Mouse (Mus musculus) urinary bladder, adult 2 months (tissue): ENCODE data around the gene Olfr1316. TPM values are rescaled to one million over a fixed set of nuclear protein-coding genes. Genes with fewer than 3 reads are reported as not detected.

Experiments used
- DNase-seq: peaks from one replicate; pipeline ENCODE4 v3.0.0; 2022; ENCODE audit warnings: low spot score
- polyA plus RNA-seq: library from polyadenylated mRNA; depleted of rRNA; stranded (reverse); fragments of >200 nt; gene quantifications from 2 replicates; pipeline ENCODE4 v1.2.3, GENCODE M21; 2012; rRNA removed

Olfr1316 gene
- polyA plus RNA-seq: not detected in 2 replicates

DNA sequence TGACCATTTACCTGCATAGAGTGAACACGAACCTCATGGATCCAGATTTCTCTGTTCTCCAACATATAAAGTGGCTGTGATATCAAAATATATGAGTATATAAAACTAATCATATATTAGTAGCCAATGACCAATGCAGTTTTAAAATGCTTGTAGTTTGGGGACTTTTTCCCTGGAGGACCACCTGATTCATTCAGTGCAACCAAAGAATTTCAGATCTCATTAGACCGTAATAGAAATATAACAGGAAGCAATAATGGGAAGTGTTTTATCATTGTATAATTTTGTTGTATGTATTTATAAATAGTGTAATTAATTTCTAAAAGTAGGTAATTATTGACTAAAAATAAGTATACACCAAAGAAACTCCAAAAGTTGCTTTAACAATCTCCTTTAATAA lies at the start of gene Olfr1316:
TSS of gene Olfr1316 (minus strand) at position 101 of the 400 bp plus-strand sequence.
- DNase-seq: no peak

DNA sequence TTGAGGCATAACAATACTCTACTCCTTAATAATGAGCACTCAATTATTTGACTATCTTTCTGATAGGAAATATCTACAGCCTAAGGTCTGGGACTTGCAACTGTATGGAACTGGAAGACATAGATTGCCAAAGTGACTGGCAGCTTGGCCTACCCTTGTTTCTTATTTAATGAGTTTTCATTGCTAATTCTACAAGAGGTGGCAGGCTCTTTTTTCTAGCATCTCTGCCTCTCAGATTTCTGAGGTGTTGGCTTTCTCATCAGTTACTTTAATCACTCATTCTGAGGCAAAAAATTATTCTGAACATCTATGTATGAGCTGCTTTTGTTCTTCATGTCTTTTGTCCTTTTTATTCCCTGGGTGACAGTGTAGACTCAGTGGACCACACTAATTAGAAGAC lies 19.1 kb upstream of the Olfr1316 start, which contains the start of gene Olfr1318:
TSS of gene Olfr1318 (plus strand) at position 301 of the 400 bp plus-strand sequence.
- no peak for DNase-seq

DNA sequence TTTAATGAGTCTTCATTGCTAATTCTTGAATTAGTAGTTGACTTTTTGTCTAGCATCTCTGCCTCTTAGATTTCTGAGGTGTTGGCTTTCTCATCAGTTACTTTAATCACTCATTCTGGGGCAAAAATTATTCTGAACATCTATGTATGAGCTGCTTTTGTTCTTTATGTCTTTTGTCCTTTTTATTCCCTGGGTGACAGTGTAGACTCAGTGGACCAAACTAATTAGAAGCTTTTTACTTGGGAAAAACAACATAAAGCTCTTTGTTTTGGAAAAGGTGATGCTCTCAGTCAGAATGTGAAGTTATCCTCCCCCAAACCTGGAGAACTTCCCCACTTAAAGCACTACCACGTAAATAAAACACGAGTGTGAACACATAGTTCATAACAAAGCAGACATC lies 5.3 kb upstream of the Olfr1316 start, which contains the start of gene Olfr1317:
TSS of gene Olfr1317 (plus strand) at position 301 of the 400 bp plus-strand sequence.
- DNase-seq: no peak

DNA sequence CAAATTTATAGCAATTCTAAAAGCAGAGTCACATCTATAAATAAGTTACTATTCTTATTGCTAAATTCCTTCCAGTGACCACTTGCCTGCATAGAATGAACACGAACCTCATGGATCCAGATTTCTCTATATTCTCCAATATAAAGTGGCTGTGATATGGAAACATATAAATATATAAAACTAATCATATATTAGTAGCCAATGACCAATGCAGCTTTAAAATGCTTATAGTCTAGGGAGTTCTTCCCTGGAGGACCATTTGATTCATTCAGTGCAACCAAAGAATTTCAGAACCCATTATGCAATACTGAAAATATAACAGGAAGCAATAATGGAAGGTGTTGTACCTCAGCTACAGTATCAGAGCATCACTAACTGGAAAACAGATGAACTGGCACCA lies 19.4 kb downstream of the Olfr1316 start, which contains the start of gene Olfr1315-ps1:
TSS of gene Olfr1315-ps1 (minus strand) at position 101 of the 400 bp plus-strand sequence.
- DNase-seq: no peak

DNA sequence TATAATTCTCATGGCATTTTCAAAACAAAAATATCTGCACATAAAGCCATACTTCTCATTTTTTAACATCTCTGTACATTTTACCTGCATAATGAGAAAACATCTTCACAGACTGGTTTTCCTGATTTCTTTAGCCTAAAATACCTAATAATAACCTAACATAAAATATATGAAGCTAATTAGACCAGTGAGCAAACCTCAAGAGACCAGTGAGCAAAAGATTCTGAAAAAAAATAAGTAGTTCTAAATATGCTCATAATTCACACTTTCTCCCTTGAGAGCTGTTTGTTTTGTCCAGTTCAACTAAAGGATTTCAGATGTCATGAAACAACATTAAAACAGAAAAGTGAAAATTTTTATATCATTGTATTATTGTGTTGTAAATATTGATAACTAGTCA lies 38.1 kb downstream of the Olfr1316 start, which contains the start of gene Olfr1314:
TSS of gene Olfr1314 (minus strand) at position 101 of the 400 bp plus-strand sequence.
- DNase-seq: no peak

DNA sequence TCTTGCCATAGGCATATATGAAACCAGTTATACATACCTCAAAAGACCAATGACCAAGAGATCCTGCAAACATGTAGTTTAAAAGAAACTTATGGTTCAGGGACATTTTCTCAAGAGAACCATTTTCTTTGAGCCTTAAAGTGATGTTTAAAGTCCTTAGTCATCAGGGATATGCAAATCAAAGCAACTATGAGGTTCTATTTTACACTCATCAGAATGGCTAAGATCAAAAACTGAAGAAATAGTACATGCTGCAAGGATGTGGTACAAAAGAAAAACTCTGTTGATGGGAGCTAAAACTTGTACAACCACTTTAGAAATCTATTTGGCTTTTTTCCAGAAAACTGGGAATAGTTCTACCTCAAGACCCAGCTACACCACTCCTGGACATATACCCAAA lies 57.0 kb downstream of the Olfr1316 start, which contains the start of gene Olfr1313:
TSS of gene Olfr1313 (minus strand) at position 101 of the 400 bp plus-strand sequence.
- no peak for DNase-seq

Other genes with a start within 250 kb of the Olfr1316 start
- not detected in 2 replicates for gene Olfr1306, start 218.7 kb downstream of the Olfr1316 start, polyA plus RNA-seq
- not detected in 2 replicates for gene Olfr1307, start 185.5 kb downstream of the Olfr1316 start, polyA plus RNA-seq
- gene Olfr1308, start 170.0 kb downstream of the Olfr1316 start, polyA plus RNA-seq: not detected in 2 replicates
- not detected in 2 replicates for gene Olfr1309, start 144.7 kb downstream of the Olfr1316 start, polyA plus RNA-seq
- gene Olfr1310, start 122.3 kb downstream of the Olfr1316 start, polyA plus RNA-seq: not detected in 2 replicates
- gene Olfr1311, start 110.6 kb downstream of the Olfr1316 start, polyA plus RNA-seq: not detected in 2 replicates
- not detected in 2 replicates for gene Olfr1312, start 84.7 kb downstream of the Olfr1316 start, polyA plus RNA-seq
- not detected in 2 replicates for gene Olfr1313, start 57.1 kb downstream of the Olfr1316 start, polyA plus RNA-seq
- 0.08 TPM in 1 of 2 replicates, not detected in the other for gene Olfr1314, start 38.2 kb downstream of the Olfr1316 start, polyA plus RNA-seq
- gene Olfr1315-ps1, start 19.5 kb downstream of the Olfr1316 start, polyA plus RNA-seq: not detected in 2 replicates
- not detected in 2 replicates for gene Olfr1317, start 5.4 kb upstream of the Olfr1316 start, polyA plus RNA-seq
- gene Olfr1318, start 19.2 kb upstream of the Olfr1316 start, polyA plus RNA-seq: not detected in 2 replicates
- 49.2 and 51.3 TPM in 2 replicates for gene Lpcat4, start 104.5 kb upstream of the Olfr1316 start, polyA plus RNA-seq
- not detected in 2 replicates for gene Nutm1, start 124.3 kb upstream of the Olfr1316 start, polyA plus RNA-seq
- 101 and 145 TPM in 2 replicates for gene Nop10, start 126.9 kb upstream of the Olfr1316 start, polyA plus RNA-seq
- gene Slc12a6, start 130.8 kb upstream of the Olfr1316 start, polyA plus RNA-seq: 80.4 and 84.2 TPM in 2 replicates
- 0.03 and 0.06 TPM in 2 replicates for gene Gm21985, start 131.3 kb upstream of the Olfr1316 start, polyA plus RNA-seq
- 89.9 and 92.4 TPM in 2 replicates for gene Emc4, start 233.1 kb upstream of the Olfr1316 start, polyA plus RNA-seq
- 10.6 and 12.8 TPM in 2 replicates for gene Katnbl1, start 244.2 kb upstream of the Olfr1316 start, polyA plus RNA-seq